Mouse (Mus musculus): ENCODE results near the gene Ddx46.
"Not testable (repeated sequence)": the region's sequence is repeated elsewhere in the genome, so short reads cannot be mapped to it uniquely, and the experiment has no call there.

DNA sequence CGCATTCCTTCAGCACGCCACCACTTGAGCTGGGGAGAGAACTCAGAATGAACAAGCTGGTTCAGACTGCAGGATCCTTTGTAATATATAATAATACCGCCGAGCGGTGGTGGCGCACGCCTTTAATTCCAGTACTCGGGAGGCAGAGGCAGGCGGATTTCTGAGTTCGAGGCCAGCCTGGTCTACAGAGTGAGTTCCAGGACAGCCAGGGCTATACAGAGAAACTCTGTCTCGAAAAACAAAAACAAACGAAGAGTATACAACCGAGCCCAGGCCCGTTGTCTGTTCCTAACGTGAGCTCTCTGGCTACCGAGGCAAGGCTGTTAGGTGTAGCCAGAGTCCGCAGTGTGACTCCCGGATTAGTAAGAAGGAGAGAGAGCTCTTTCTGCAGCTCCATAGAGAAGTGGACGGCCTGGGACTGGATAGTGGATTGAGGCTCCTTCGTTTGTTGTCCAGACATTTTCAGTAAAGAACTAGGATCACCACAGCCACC is 12.6 kb upstream of the Ddx46 start:
- TF ChIP-seq CTCF (IDR thresholded peaks at IDR 0.05; ENCODE audit: extremely low read depth, insufficient read depth, insufficient read length, insufficient replicate concordance); POLR2A (IDR thresholded peaks at IDR 0.05; ENCODE audit: low read depth, low read length): not testable (repeated sequence)
